Mouse (Mus musculus) MEL (cell line): ENCODE measurements around the gene Cers6. TPM values are rescaled to one million over a fixed set of nuclear protein-coding genes. Genes with fewer than 3 reads are reported as not detected.

Experiments
- DNase-seq: peaks from one replicate; pipeline ENCODE4 v3.0.0; 2011; ENCODE audit warnings: low read depth, low spot score
- H3K27ac ChIP-seq: 2 replicates; pipeline ENCODE4 v1.5.1; 2012; ENCODE audit warnings: low read depth, mild to moderate bottlenecking, control low read depth, low read length, moderate library complexity; ENCODE audit not compliant: control insufficient read depth
- H3K27me3 ChIP-seq, 2 experiments: fragments of 150-350 bp in 1 of 2; sonication (generic) in 1 of 2; 2 replicates each; pipeline ENCODE4 v1.6.1; 2012; ENCODE audit warnings: low read length in 2 of 2, mild to moderate bottlenecking in 2 of 2, improper control_type of control experiment in 1 of 2, moderate library complexity in 1 of 2; ENCODE audit not compliant: insufficient read depth in 2 of 2, control insufficient read depth in 1 of 2
- H3K36me3 ChIP-seq, 2 experiments: 2 replicates each; pipeline ENCODE4 v1.6.1; 2012 to 2014; ENCODE audit warnings: low read length in 2 of 2, improper control_type of control experiment in 1 of 2, inconsistent platforms in 1 of 2, mild to moderate bottlenecking in 1 of 2; ENCODE audit not compliant: insufficient read depth in 2 of 2, control insufficient read depth in 1 of 2
- H3K4me1 ChIP-seq, 2 experiments: fragments of 150-350 bp in 1 of 2; sonication (generic) in 1 of 2; 2 replicates each; pipeline ENCODE4 v1.6.1; 2012; ENCODE audit warnings: low read length in 2 of 2, improper control_type of control experiment in 1 of 2, mild to moderate bottlenecking in 1 of 2; ENCODE audit not compliant: insufficient read depth in 2 of 2, control insufficient read depth in 1 of 2
- H3K4me3 ChIP-seq, 2 experiments: fragments of 150-350 bp in 1 of 2; sonication (generic) in 1 of 2; 2 replicates each; pipeline ENCODE4 v1.5.1; 2012; ENCODE audit warnings: low read depth in 2 of 2, low read length in 2 of 2, mild to moderate bottlenecking in 2 of 2, moderate library complexity in 2 of 2, control low read depth in 1 of 2, improper control_type of control experiment in 1 of 2; ENCODE audit not compliant: control insufficient read depth in 1 of 2, insufficient read depth in 1 of 2
- H3K79me2 ChIP-seq: 2 replicates; pipeline ENCODE4 v1.6.1; 2012; ENCODE audit warnings: mild to moderate bottlenecking, low read length, moderate library complexity; ENCODE audit not compliant: control insufficient read depth, poor library complexity, insufficient read depth
- H3K9ac ChIP-seq: 2 replicates; pipeline ENCODE4 v1.6.1; 2012; ENCODE audit warnings: low read depth, mild to moderate bottlenecking, control low read depth, low read length, moderate library complexity; ENCODE audit not compliant: control insufficient read depth, poor library complexity, severe bottlenecking
- H3K9me3 ChIP-seq: fragments of 150-350 bp; sonication (generic); replicated peaks from 2 replicates; pipeline ENCODE4 v1.6.1; 2012; ENCODE audit warnings: mild to moderate bottlenecking, low read length, improper control_type of control experiment, moderate library complexity; ENCODE audit not compliant: insufficient read depth
- CHD2 ChIP-seq: IDR thresholded peaks from 2 replicates; pipeline ENCODE4 v1.6.1; 2011; ENCODE audit warnings: low read length, improper control_type of control experiment
- CTCF ChIP-seq, 3 experiments: IDR thresholded peaks in 2 of 3; conservative IDR thresholded peaks in 1 of 3; 2 replicates each; pipeline ENCODE4 v1.5.1; 2011 to 2012; ENCODE audit warnings: low read length in 3 of 3, low read depth in 2 of 3, mild to moderate bottlenecking in 2 of 3, improper control_type of control experiment in 1 of 3, inconsistent platforms in 1 of 3, mixed read lengths in 1 of 3, moderate library complexity in 1 of 3; ENCODE audit not compliant: control insufficient read depth in 1 of 3, insufficient read depth in 1 of 3, poor library complexity in 1 of 3, severe bottlenecking in 1 of 3
- E2F4 ChIP-seq: IDR thresholded peaks from 2 replicates; pipeline ENCODE4 v1.6.1; 2011; ENCODE audit warnings: low read depth, low read length, improper control_type of control experiment, borderline replicate concordance
- ELF1 ChIP-seq: IDR thresholded peaks from 2 replicates; pipeline ENCODE4 v1.6.1; 2014; ENCODE audit warnings: low read depth, mild to moderate bottlenecking, inconsistent platforms, low read length, improper control_type of control experiment, moderate library complexity
- GABPA ChIP-seq: IDR thresholded peaks from 2 replicates; pipeline ENCODE4 v1.6.1; 2012; ENCODE audit warnings: low read depth, mild to moderate bottlenecking, inconsistent platforms, low read length, improper control_type of control experiment, moderate library complexity
- HCFC1 ChIP-seq: IDR thresholded peaks from 2 replicates; pipeline ENCODE4 v1.6.1; 2012; ENCODE audit warnings: low read depth, mild to moderate bottlenecking, inconsistent platforms, low read length, improper control_type of control experiment, moderate library complexity
- JUND ChIP-seq: IDR thresholded peaks from 2 replicates; pipeline ENCODE4 v1.6.1; 2011; ENCODE audit warnings: low read depth, mild to moderate bottlenecking, improper control_type of control experiment, low read length
- MAFK ChIP-seq: IDR thresholded peaks from 2 replicates; pipeline ENCODE4 v1.6.1; 2011; ENCODE audit warnings: low read depth, mild to moderate bottlenecking, low read length, improper control_type of control experiment, borderline replicate concordance
- MAX ChIP-seq: IDR thresholded peaks from 2 replicates; pipeline ENCODE4 v1.6.1; 2011; ENCODE audit warnings: low read length, improper control_type of control experiment
- MEF2A ChIP-seq: IDR thresholded peaks from 2 replicates; pipeline ENCODE4 v1.6.1; 2014; ENCODE audit warnings: low read depth, mild to moderate bottlenecking, inconsistent platforms, low read length, improper control_type of control experiment; ENCODE audit not compliant: poor library complexity, insufficient replicate concordance, severe bottlenecking; ENCODE audit errors: extremely low read depth
- NELFE ChIP-seq: IDR thresholded peaks from 2 replicates; pipeline ENCODE4 v1.6.1; 2011; ENCODE audit warnings: low read depth, low read length, improper control_type of control experiment
- NRF1 ChIP-seq: IDR thresholded peaks from 2 replicates; pipeline ENCODE4 v1.6.1; 2014; ENCODE audit warnings: low read depth, mild to moderate bottlenecking, inconsistent platforms, low read length, improper control_type of control experiment, moderate library complexity; ENCODE audit not compliant: poor library complexity, insufficient read depth, severe bottlenecking
- POLR2AphosphoS2 ChIP-seq: IDR thresholded peaks from 2 replicates; pipeline ENCODE4 v1.6.1; 2011; ENCODE audit warnings: low read length, improper control_type of control experiment
- POLR2AphosphoS5 ChIP-seq: IDR thresholded peaks from 2 replicates; pipeline ENCODE4 v1.6.1; 2012; ENCODE audit warnings: low read depth, borderline replicate concordance, mild to moderate bottlenecking, inconsistent platforms, low read length, moderate library complexity, mixed read lengths
- RCOR1 ChIP-seq: IDR thresholded peaks from 2 replicates; pipeline ENCODE4 v1.6.1; 2012; ENCODE audit warnings: low read depth, mild to moderate bottlenecking, inconsistent platforms, low read length, improper control_type of control experiment
- SIN3A ChIP-seq: IDR thresholded peaks from 2 replicates; pipeline ENCODE4 v1.6.1; 2012; ENCODE audit warnings: low read length, improper control_type of control experiment, inconsistent platforms
- SMC3 ChIP-seq: IDR thresholded peaks from 2 replicates; pipeline ENCODE4 v1.6.1; 2011; ENCODE audit warnings: low read depth, low read length, improper control_type of control experiment
- TAL1 ChIP-seq: IDR thresholded peaks from 2 replicates; pipeline ENCODE4 v1.6.1; 2012; ENCODE audit warnings: mild to moderate bottlenecking, inconsistent platforms, low read length, moderate library complexity, mixed read lengths
- TCF12 ChIP-seq: IDR thresholded peaks from 2 replicates; pipeline ENCODE4 v1.6.1; 2014; ENCODE audit warnings: low read depth, mild to moderate bottlenecking, inconsistent platforms, low read length, improper control_type of control experiment, moderate library complexity
- USF1 ChIP-seq: IDR thresholded peaks from 2 replicates; pipeline ENCODE4 v1.6.1; 2014; ENCODE audit warnings: low read depth, mild to moderate bottlenecking, inconsistent platforms, low read length, improper control_type of control experiment, moderate library complexity
- USF2 ChIP-seq, 2 experiments: IDR thresholded peaks; 2 replicates each; pipeline ENCODE4 v1.6.1; 2011 to 2012; ENCODE audit warnings: improper control_type of control experiment in 2 of 2, low read length in 2 of 2, borderline replicate concordance in 1 of 2, inconsistent platforms in 1 of 2, low read depth in 1 of 2, mild to moderate bottlenecking in 1 of 2; ENCODE audit not compliant: insufficient read depth in 1 of 2
- ZMIZ1 ChIP-seq: IDR thresholded peaks from 2 replicates; pipeline ENCODE4 v1.6.1; 2012; ENCODE audit warnings: low read depth, mild to moderate bottlenecking, inconsistent platforms, low read length, improper control_type of control experiment, moderate library complexity
- ZNF384 ChIP-seq: IDR thresholded peaks from 2 replicates; pipeline ENCODE4 v1.6.1; 2012; ENCODE audit warnings: low read depth, mild to moderate bottlenecking, inconsistent platforms, low read length, improper control_type of control experiment
- polyA plus RNA-seq, 2 experiments: library from polyadenylated mRNA; stranded (reverse) in 1 of 2; unstranded in 1 of 2; fragments of >175 nt in 1 of 2; fragments of >200 nt in 1 of 2; gene quantifications; 2 replicates each; pipeline versions ENCODE4 v1.2.1 to v1.2.4; 2012; ENCODE audit warnings: low replicate concordance in 2 of 2, low read depth in 1 of 2; ENCODE audit not compliant: insufficient read length in 2 of 2, insufficient read depth in 1 of 2, missing spikeins in 1 of 2
- total RNA-seq: library from RNA; depleted of rRNA; stranded (reverse); fragments of 300-350 nt; gene quantifications from 2 replicates; pipeline ENCODE4 v1.2.3, GENCODE M21; 2012

Gene Cers6
- total and polyA plus RNA-seq, 3 experiments: not detected

DNA sequence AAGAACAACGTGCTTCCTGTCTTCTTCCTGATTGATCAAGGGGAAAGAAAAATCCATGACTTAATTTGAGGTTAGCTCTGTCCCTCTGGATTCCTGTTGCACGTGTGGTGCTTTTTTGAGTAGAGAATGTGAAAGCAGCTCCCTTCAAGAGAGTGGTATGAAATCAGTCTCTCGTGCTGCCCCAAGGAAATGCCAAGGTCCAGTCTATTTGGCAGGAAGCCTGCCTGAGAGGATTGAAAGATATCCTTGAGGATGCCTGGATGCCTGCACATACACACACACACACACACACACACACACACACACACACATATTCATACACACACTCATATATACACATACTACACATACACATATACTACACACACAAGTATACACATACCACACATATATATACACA lies 287.4 kb downstream of the Cers6 start:
- no peaks in the 10 kb centered on the region for H3K36me3 ChIP-seq
- H3K4me3 ChIP-seq: no peak overlapping the region
- H3K9ac ChIP-seq: no peak overlapping the region
- no peak for DNase-seq
- H3K27ac ChIP-seq: no peak overlapping the region
- H3K27me3 ChIP-seq: no peaks in the 10 kb centered on the region
- no peaks in the 10 kb centered on the region for H3K4me1 ChIP-seq
- TF ChIP-seq RCOR1: no peak
- TF ChIP-seq POLR2AphosphoS2: no peak
- TF ChIP-seq JUND: no peak
- TF ChIP-seq USF1: no peak
- TF ChIP-seq MAX: no peak
- no peak for TF ChIP-seq USF2 (IDR thresholded peaks at IDR 0.05; ENCODE audit: borderline replicate concordance in 1 of 2, insufficient read depth in 1 of 2, low read depth in 1 of 2, low read length in 2 of 2)
- TF ChIP-seq MEF2A: no peak
- no peak for TF ChIP-seq HCFC1
- no peak for TF ChIP-seq MAFK
- no peak for TF ChIP-seq TAL1
- no peak for TF ChIP-seq NELFE
- no peak for TF ChIP-seq CTCF (IDR thresholded peaks at IDR 0.05 in 2 of 3, conservative IDR thresholded peaks at IDR 0.05 in 1 of 3; ENCODE audit: control insufficient read depth in 1 of 3, insufficient read depth in 1 of 3, low read depth in 2 of 3, low read length in 3 of 3, poor library complexity in 1 of 3, severe bottlenecking in 1 of 3)
- no peak for TF ChIP-seq SIN3A
- no peak for TF ChIP-seq CHD2
- TF ChIP-seq ELF1: no peak
- no peak for TF ChIP-seq E2F4
- H3K9me3 ChIP-seq: no peaks in the 10 kb centered on the region
- H3K79me2 ChIP-seq: no peaks in the 10 kb centered on the region

DNA sequence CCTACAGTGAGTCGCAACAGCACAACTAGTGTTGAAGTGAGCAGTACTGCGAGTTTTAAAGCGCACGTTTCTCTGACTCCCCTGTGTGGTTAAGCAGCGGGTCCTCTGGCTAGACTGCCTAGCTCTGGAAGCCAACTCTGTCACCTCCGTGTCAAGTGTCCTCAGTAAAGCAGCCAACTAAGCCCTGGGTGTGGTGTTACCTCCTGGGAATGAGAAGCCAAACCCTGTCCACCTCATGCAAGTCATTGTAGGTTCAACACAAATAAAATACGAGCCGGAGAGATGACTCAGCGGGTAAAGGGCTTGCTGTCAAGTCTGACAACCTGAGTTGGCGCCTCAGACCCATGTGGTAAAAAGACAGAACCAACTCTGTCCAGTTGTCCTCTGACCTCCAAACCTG lies 287.9 kb downstream of the Cers6 start:
- no peaks in the 10 kb centered on the region for H3K27me3 ChIP-seq
- TF ChIP-seq NELFE (no peak), MAFK (no peak), MEF2A (no peak), GABPA (no peak), POLR2AphosphoS5 (no peak), SMC3 (no peak), USF1 (no peak), ZNF384 (no peak), JUND (no peak), ZMIZ1 (no peak), TCF12 (no peak), NRF1 (no peak), CTCF (IDR thresholded peaks at IDR 0.05 in 2 of 3, conservative IDR thresholded peaks at IDR 0.05 in 1 of 3; ENCODE audit: control insufficient read depth in 1 of 3, insufficient read depth in 1 of 3, low read depth in 2 of 3, low read length in 3 of 3, poor library complexity in 1 of 3, severe bottlenecking in 1 of 3) (no peak), SIN3A (no peak)
- H3K4me3 ChIP-seq: no peak overlapping the region
- no peaks in the 10 kb centered on the region for H3K79me2 ChIP-seq
- no peaks in the 10 kb centered on the region for H3K4me1 ChIP-seq
- no peak for DNase-seq
- no peaks in the 10 kb centered on the region for H3K36me3 ChIP-seq
- H3K27ac ChIP-seq: no peak overlapping the region
- H3K9me3 ChIP-seq: no peaks in the 10 kb centered on the region
- no peak overlapping the region for H3K9ac ChIP-seq
